Mouse (Mus musculus): ENCODE measurements around the gene Shld2. TPM values are rescaled to one million over a fixed set of nuclear protein-coding genes. Genes with fewer than 3 reads are reported as not detected.

Gene Shld2
- polyA plus RNA-seq, 1 experiment from 2014 or later, result 10.7 TPM

DNA sequence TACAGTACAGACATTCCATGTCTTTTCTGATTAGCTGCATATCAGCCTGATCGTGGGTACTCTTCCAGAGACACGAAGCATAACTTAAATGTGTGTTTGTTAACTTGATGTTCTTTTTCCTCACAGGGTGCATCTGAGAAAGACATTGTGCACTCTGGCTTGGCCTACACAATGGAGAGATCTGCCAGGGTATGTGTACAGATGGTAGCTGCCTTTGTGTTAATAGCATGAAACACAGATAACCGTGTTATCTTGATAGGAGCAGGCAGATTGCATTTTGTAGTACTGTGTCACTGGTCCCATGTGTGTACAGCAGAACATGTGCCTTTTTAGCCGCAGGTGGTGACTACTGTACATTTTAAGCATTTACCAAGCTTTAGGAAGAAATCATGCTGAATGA, 31.7 kb upstream of the Shld2 start:
- ATAC-seq (ENCODE audit: insufficient read depth) (no peak), DNase-seq (no peak)
- 93% methylated on average over 4 of the region's 4 CpGs for WGBS
- no peak for TF ChIP-seq CTCF (IDR thresholded peaks at IDR 0.05; ENCODE audit: low read depth)
- H3K27me3 ChIP-seq (ENCODE audit: insufficient read depth, low read length), result no peaks in the 10 kb centered on the region
- no peaks in the 10 kb centered on the region for H3K9me3 ChIP-seq (ENCODE audit: low read depth, low read length)
- no peak overlapping the region for H3K9ac ChIP-seq
- no peak overlapping the region for H3K4me3 ChIP-seq (ENCODE audit: low read depth, low read length)
- H3K27ac ChIP-seq (ENCODE audit: low read depth), result no peak overlapping the region
- peaks cover 65% of the 10 kb centered on the region for H3K36me3 ChIP-seq (ENCODE audit: insufficient read depth)
- H3K4me1 ChIP-seq (ENCODE audit: insufficient read depth), result no peaks in the 10 kb centered on the region
- H3K4me2 ChIP-seq, result no peak overlapping the region

DNA sequence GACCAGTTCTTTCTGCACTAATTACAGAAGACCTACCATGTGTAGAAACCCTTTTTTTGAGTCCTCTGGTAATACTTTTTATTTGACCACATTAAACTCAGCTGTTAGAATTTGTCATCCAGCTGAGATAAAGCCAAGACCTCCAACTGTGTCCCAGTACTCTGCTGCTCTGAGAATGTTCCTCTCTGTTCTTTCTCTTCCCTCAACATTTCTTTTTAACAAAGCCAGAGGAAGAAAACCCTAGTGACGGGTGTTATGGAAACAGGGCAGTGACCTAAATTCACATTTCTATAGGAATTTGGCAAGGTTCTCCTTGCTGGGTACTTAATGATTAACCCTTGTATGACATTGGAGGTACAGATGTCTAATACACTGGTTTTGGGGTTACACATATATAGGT, 29.2 kb upstream of the Shld2 start:
- no peak overlapping the region for H3K27ac ChIP-seq (ENCODE audit: low read depth)
- WGBS, result 59% methylated on average over 1 of the region's 1 CpGs
- peaks cover 89% of the 10 kb centered on the region for H3K36me3 ChIP-seq (ENCODE audit: insufficient read depth)
- H3K9ac ChIP-seq, result no peak overlapping the region
- no peak overlapping the region for H3K4me2 ChIP-seq
- H3K4me3 ChIP-seq (ENCODE audit: low read depth, low read length), result no peak overlapping the region
- no peak for TF ChIP-seq CTCF (IDR thresholded peaks at IDR 0.05; ENCODE audit: low read depth)
- H3K27me3 ChIP-seq (ENCODE audit: insufficient read depth, low read length), result no peaks in the 10 kb centered on the region
- H3K9me3 ChIP-seq (ENCODE audit: low read depth, low read length), result no peaks in the 10 kb centered on the region
- no peak for ATAC-seq (ENCODE audit: insufficient read depth)
- DNase-seq, result no peak
- no peaks in the 10 kb centered on the region for H3K4me1 ChIP-seq (ENCODE audit: insufficient read depth)

DNA sequence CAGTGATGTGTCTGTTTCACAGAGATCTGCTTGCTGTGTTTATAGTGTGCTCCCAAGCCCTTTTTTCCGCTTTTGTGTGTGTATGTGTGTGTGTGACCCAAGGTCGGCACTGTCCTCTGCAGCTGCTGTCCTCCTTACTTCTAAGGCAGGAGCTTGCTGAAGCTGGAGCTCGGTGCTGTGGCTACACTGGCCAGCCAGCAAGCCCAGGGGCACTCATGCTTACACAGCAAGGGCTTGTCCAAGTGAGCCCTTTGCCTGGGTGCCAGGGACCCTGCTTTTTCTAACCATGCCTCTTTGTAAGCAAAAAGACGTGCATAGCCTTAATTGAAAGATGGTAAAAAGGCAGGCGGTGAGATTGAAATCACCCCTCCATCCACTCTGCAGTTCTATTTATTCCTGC, 22.2 kb upstream of the Shld2 start:
- Histone ChIP-seq H3K4me1 (ENCODE audit: insufficient read depth) (no peaks in the 10 kb centered on the region), H3K9me3 (ENCODE audit: low read depth, low read length) (no peaks in the 10 kb centered on the region), H3K9ac (no peak overlapping the region), H3K27ac (ENCODE audit: low read depth) (no peak overlapping the region), H3K4me3 (ENCODE audit: low read depth, low read length) (no peak overlapping the region), H3K27me3 (ENCODE audit: insufficient read depth, low read length) (no peaks in the 10 kb centered on the region), H3K36me3 (ENCODE audit: insufficient read depth) (peaks cover 87% of the 10 kb centered on the region), H3K4me2 (no peak overlapping the region)
- ATAC-seq (ENCODE audit: insufficient read depth) (no peak), DNase-seq (no peak)
- no peak for TF ChIP-seq CTCF (IDR thresholded peaks at IDR 0.05; ENCODE audit: low read depth)
- WGBS, result 79% methylated on average over 5 of the region's 5 CpGs

DNA sequence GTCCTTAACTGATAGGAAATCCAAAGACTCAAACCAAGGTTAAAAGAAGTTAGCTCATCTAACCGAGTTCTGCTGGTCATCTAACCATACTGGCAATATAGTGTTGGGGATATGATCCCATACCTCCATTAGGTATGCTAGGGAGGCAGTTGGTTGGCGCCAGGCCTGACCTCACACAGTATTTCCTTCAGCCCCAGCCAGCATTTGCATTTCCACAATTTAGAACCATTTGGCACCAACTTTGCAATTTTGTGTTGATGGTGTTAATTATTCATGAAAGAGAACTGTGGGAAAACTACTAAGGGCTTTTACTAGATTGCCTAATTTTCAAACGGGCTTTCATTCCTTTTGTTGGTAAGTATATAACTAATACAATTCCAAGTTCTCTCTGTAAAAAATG, 21.6 kb upstream of the Shld2 start:
- H3K27me3 ChIP-seq (ENCODE audit: insufficient read depth, low read length), result no peaks in the 10 kb centered on the region
- H3K36me3 ChIP-seq (ENCODE audit: insufficient read depth), result peaks cover 86% of the 10 kb centered on the region
- no peaks in the 10 kb centered on the region for H3K9me3 ChIP-seq (ENCODE audit: low read depth, low read length)
- TF ChIP-seq CTCF (IDR thresholded peaks at IDR 0.05; ENCODE audit: low read depth), result no peak
- H3K4me3 ChIP-seq (ENCODE audit: low read depth, low read length), result no peak overlapping the region
- H3K4me1 ChIP-seq (ENCODE audit: insufficient read depth), result no peaks in the 10 kb centered on the region
- DNase-seq, result no peak
- no peak overlapping the region for H3K9ac ChIP-seq
- no peak overlapping the region for H3K4me2 ChIP-seq
- no peak for ATAC-seq (ENCODE audit: insufficient read depth)
- 82% methylated on average over 3 of the region's 3 CpGs for WGBS
- no peak overlapping the region for H3K27ac ChIP-seq (ENCODE audit: low read depth)

DNA sequence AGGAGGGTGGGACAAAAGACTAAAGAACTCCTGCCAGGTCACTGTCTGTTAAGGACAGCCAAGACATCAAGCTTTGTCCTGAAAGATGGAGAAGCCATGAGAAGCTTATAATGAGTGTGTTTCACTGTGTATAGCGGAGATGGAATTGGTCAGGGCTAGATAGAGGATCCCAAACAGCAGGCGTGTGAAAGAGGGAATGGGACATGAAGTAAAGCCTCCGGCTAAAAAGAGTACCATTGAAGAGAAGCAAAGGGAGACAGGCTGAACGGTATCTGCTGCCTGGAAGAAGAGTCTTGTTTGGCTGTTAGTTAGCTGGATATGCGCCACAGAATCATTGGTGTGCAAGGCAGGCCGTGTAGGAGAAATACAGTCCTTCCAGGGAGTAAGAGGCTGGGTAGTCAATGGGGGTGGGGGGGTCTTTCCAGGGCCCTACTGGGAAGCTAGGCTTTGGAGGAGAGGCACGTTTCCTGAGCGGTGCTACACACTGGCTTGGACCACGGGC, 20.4 kb upstream of the Shld2 start:
- Histone ChIP-seq H3K4me2 (no peak overlapping the region), H3K27ac (ENCODE audit: low read depth) (no peak overlapping the region), H3K36me3 (ENCODE audit: insufficient read depth) (peaks cover 85% of the 10 kb centered on the region), H3K4me3 (ENCODE audit: low read depth, low read length) (no peak overlapping the region), H3K9me3 (ENCODE audit: low read depth, low read length) (no peaks in the 10 kb centered on the region), H3K9ac (no peak overlapping the region), H3K27me3 (ENCODE audit: insufficient read depth, low read length) (no peaks in the 10 kb centered on the region), H3K4me1 (ENCODE audit: insufficient read depth) (no peaks in the 10 kb centered on the region)
- 92% methylated on average over 9 of the region's 9 CpGs for WGBS
- TF ChIP-seq CTCF (IDR thresholded peaks at IDR 0.05; ENCODE audit: low read depth), result no peak
- DNase-seq, result no peak
- ATAC-seq (ENCODE audit: insufficient read depth), result no peak

DNA sequence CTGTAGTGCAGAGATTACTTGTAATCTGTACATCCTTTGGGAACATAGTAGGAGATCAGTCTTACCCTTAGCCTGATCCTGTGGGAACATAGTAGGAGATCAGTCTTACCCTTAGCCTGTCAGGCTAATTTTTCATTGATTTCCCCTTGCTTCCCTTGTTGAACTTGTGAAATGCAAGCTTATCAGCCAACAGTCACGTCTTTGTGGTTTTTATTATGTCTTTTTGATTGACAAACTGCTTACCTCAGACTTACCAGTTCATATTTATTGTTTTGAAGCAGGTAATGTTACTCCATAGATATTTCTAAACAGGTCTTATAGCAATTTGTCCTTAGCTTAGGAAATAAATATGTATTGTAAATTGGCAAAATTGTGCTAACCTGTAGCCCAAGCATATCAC, 17.3 kb upstream of the Shld2 start:
- peaks cover 81% of the 10 kb centered on the region for H3K36me3 ChIP-seq (ENCODE audit: insufficient read depth)
- no peak for TF ChIP-seq CTCF (IDR thresholded peaks at IDR 0.05; ENCODE audit: low read depth)

DNA sequence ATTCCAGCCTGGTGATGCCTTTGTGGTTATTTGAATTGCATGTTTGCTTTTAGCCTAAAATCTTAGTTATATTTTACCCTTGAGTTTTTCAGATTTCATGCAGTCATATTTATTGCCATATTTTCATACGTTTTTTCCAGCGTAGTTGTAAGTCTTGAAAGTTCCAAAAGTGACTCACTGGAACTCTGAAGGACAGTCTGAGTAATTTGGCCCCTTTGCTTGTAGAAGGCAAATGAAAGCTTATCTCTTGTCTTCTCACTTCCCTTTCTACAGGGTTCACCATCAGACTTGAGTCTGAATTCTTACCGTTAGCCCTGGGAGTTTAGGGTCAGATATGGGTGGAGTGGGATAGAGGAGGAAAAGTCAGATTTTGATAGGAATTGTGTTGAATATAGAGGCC, 16.3 kb upstream of the Shld2 start:
- Histone ChIP-seq H3K9ac (no peak overlapping the region), H3K27me3 (ENCODE audit: insufficient read depth, low read length) (no peaks in the 10 kb centered on the region), H3K4me1 (ENCODE audit: insufficient read depth) (no peaks in the 10 kb centered on the region), H3K4me3 (ENCODE audit: low read depth, low read length) (no peak overlapping the region), H3K36me3 (ENCODE audit: insufficient read depth) (peaks cover 75% of the 10 kb centered on the region), H3K27ac (ENCODE audit: low read depth) (no peak overlapping the region), H3K9me3 (ENCODE audit: low read depth, low read length) (no peaks in the 10 kb centered on the region), H3K4me2 (no peak overlapping the region)
- no peak for ATAC-seq (ENCODE audit: insufficient read depth)
- WGBS, result 85% methylated on average over 3 of the region's 3 CpGs
- no peak for TF ChIP-seq CTCF (IDR thresholded peaks at IDR 0.05; ENCODE audit: low read depth)
- DNase-seq, result no peak

More for the DNA sequence above, 17.3 kb upstream of the Shld2 start:
- Histone ChIP-seq H3K4me1 (ENCODE audit: insufficient read depth) (no peaks in the 10 kb centered on the region), H3K27me3 (ENCODE audit: insufficient read depth, low read length) (no peaks in the 10 kb centered on the region), H3K9me3 (ENCODE audit: low read depth, low read length) (no peaks in the 10 kb centered on the region), H3K4me2 (no peak overlapping the region), H3K4me3 (ENCODE audit: low read depth, low read length) (no peak overlapping the region), H3K9ac (no peak overlapping the region), H3K27ac (ENCODE audit: low read depth) (no peak overlapping the region)
- ATAC-seq (ENCODE audit: insufficient read depth) (no peak), DNase-seq (no peak)
- 76% methylated on average over 1 of the region's 1 CpGs for WGBS

DNA sequence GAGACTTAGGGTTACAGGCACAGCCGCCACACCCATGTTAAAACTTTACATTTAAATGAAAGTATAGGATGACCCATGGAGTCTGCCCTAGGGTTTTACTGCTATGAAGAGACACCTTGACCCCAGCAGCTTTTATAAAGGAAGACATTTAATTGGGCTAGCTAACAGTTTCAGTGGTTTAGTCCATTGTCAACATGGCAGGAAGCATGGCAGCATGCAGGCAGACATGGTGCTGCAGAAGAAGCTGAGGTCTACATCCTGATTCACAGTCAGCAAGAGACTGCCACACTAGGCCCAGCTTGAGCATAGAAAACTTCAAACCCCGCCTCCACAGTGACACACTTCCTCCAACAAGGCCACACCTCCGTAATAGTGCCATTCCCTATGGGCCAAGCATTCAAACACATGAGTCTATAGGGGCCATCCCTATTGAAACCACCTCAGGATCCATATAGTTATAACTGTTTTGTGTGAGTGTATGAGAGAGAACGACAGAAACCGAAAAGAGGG, 13.3 kb upstream of the Shld2 start:
- no peak overlapping the region for H3K27ac ChIP-seq (ENCODE audit: low read depth)
- H3K27me3 ChIP-seq (ENCODE audit: insufficient read depth, low read length), result no peaks in the 10 kb centered on the region
- WGBS, result 92% methylated on average over 5 of the region's 5 CpGs
- H3K9ac ChIP-seq, result no peak overlapping the region
- H3K4me2 ChIP-seq, result no peak overlapping the region
- no peak overlapping the region for H3K4me3 ChIP-seq (ENCODE audit: low read depth, low read length)
- TF ChIP-seq CTCF (IDR thresholded peaks at IDR 0.05; ENCODE audit: low read depth), result no peak
- no peaks in the 10 kb centered on the region for H3K9me3 ChIP-seq (ENCODE audit: low read depth, low read length)
- DNase-seq (no peak), ATAC-seq (ENCODE audit: insufficient read depth) (no peak)
- no peaks in the 10 kb centered on the region for H3K4me1 ChIP-seq (ENCODE audit: insufficient read depth)
- peaks cover 66% of the 10 kb centered on the region for H3K36me3 ChIP-seq (ENCODE audit: insufficient read depth)

Data from lung, embryonic 14.5 days (tissue).